Mouse (Mus musculus) stomach, embryonic 15.5 days (tissue): Measurements from ENCODE around the gene Alx3. TPM values are rescaled to one million over a fixed set of nuclear protein-coding genes. Genes with fewer than 3 reads are reported as not detected.
"Not testable (repeated sequence)": the region's sequence is repeated elsewhere in the genome, so short reads cannot be mapped to it uniquely, and the experiment has no call there.

Experiments
- ATAC-seq: fragments of 200-750 bp; cut with Nextera tagmentation; 2 replicates; pipeline ENCODE4 v1.8.0; 2017; ENCODE audit warnings: low read depth, moderate number of reproducible peaks, moderate TSS enrichment; ENCODE audit not compliant: insufficient read depth, low FRiP score
- H3K27ac ChIP-seq: fragments of 300-500 bp; sonication (generic); 2 replicates; pipeline ENCODE4 v1.5.1; 2015; ENCODE audit warnings: mild to moderate bottlenecking, inconsistent platforms
- H3K27me3 ChIP-seq: fragments of 300-500 bp; sonication (generic); replicated peaks from 2 replicates; pipeline ENCODE4 v1.6.1; 2015; ENCODE audit warnings: inconsistent platforms
- H3K36me3 ChIP-seq: fragments of 300-500 bp; sonication (generic); 2 replicates; pipeline ENCODE4 v1.6.1; 2015; ENCODE audit warnings: inconsistent platforms
- H3K4me1 ChIP-seq: fragments of 300-500 bp; sonication (generic); 2 replicates; pipeline ENCODE4 v1.6.1; 2015; ENCODE audit warnings: inconsistent platforms
- H3K4me2 ChIP-seq: fragments of 300-500 bp; sonication (generic); 2 replicates; pipeline ENCODE4 v1.6.1; 2015; ENCODE audit warnings: mild to moderate bottlenecking, inconsistent platforms
- H3K4me3 ChIP-seq: fragments of 300-500 bp; sonication (generic); replicated peaks from 2 replicates; pipeline ENCODE4 v1.5.1; 2015; ENCODE audit warnings: inconsistent platforms
- H3K9ac ChIP-seq: fragments of 300-500 bp; sonication (generic); 2 replicates; pipeline ENCODE4 v1.6.1; 2015; ENCODE audit warnings: inconsistent platforms
- H3K9me3 ChIP-seq: fragments of 300-500 bp; sonication (generic); 2 replicates; pipeline ENCODE4 v1.6.1; 2016; ENCODE audit warnings: inconsistent platforms
- WGBS: fragments of 180-500 bp; shearing (Covaris S2); methylation state at CpG from one replicate; pipeline ENCODE4 v1.1.7; 2015; 5-methylcytosine and 5-hydroxymethylcytosine counted together
- polyA plus RNA-seq: library from polyadenylated mRNA; unstranded; fragments of >200 nt; fragmentation: Nextera tagmentation; extraction: Ambion mirVana; gene quantifications from 2 replicates; pipeline ENCODE4 v1.2.1, GENCODE M21; 2015

The Alx3 gene
- polyA plus RNA-seq, 1 experiment from 2014 or later: not detected

DNA sequence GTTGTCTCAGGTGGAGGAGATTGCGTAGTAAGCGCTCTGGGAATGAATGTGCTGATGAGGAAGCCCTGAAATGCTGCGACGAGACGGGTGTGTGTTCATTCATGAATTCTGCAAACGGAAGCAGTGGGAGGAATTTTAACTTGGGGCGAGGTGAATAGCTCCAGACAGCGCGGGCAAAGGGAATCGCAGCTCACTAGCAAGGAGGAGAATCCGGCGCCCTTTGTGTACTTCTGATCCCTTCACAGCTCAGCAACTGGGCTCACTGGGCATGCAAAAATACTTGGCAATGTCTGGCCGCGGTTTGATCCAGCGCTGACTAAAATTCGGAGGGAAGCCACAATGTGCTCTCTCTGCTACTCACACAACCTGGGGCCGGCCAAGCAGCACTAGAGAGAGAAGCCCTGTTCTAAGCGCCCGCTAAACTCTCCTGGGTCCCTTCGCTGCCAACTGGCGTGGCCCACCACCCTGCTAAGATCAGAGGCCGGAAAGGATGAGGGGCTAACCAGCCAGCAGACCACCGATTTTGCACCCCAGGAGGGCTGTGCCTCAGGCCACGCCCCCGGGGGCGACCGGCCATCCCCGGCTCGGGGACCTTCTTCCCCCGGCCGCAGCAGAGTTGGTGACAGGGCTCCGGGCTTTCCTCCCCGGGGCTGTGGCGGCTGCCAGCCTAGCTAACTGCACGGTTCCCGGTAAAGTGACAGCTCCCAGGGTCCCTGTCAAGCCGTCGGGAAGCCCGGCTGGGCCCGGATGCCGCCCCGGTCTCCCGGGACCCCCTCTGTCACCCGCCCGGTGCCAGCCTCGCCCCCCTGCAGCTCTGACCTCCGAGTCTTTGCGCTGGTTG lies 36.1 kb downstream of the Alx3 start, which contains the start of gene Gm10961:
Gene Gm10961 (plus strand): TSS at position 641 of the 841 bp plus-strand sequence.
- peak within 1 kb of the TSS; percentile 90 for H3K27ac ChIP-seq
- H3K27me3 ChIP-seq: no peaks in the 10 kb centered on the region
- H3K9me3 ChIP-seq: no peaks in the 10 kb centered on the region
- H3K4me1 ChIP-seq: peaks cover 7% of the 10 kb centered on the region
- H3K4me2 ChIP-seq: peak within 1 kb of the TSS; percentile 74
- 2% methylated on average over 46 of the region's 48 CpGs for WGBS
- peak within 1 kb of the TSS; percentile 95 for H3K9ac ChIP-seq
- ATAC-seq: peak; percentile 52
- H3K36me3 ChIP-seq: peaks cover 17% of the 10 kb centered on the region; the same call in 1 of the 2 replicates
- H3K4me3 ChIP-seq: peak within 1 kb of the TSS; percentile 100

GRCm38 (mm10) chr3:107631523-107631958 lies 36.7 kb downstream of the Alx3 start, which contains the start of gene Strip1:
Gene Strip1, minus strand, starts transcription at chr3:107631694.
- Histone ChIP-seq H3K4me1 (peaks cover 7% of the 10 kb centered on the region), H3K27me3 (no peaks in the 10 kb centered on the region), H3K9me3 (no peaks in the 10 kb centered on the region), H3K4me3 (peak within 1 kb of the TSS; percentile 100), H3K4me2 (peak within 1 kb of the TSS; percentile 74), H3K36me3 (peaks cover 10% of the 10 kb centered on the region; the same call in 1 of the 2 replicates), H3K9ac (peak within 1 kb of the TSS; percentile 95), H3K27ac (peak within 1 kb of the TSS; percentile 90)
- peak; percentile 95 for ATAC-seq
- WGBS: under 1% methylated on average over 34 of the region's 35 CpGs

DNA sequence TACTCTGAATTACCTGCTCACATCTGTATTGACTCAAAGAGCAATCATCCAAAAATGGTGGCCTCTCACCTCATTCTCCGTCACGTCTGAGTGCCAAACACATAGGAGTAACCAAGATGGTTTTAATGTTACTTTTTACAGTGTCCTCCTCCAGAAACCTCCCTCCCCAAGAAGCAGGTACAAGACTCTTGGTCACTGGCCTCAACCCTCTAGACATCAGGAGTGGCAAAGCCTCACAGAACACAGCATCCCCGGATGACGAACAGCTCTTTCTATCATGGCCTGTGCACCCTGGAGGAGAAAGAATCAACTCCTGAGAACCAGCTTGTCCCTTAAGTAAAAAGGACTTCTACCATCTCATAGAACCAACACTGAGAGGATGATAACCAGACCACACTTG lies 38.0 kb downstream of the Alx3 start:
- no peak overlapping the region for H3K4me3 ChIP-seq
- no peaks in the 10 kb centered on the region for H3K9me3 ChIP-seq
- ATAC-seq: no peak
- H3K9ac ChIP-seq: no peak overlapping the region
- no peaks in the 10 kb centered on the region for H3K27me3 ChIP-seq
- H3K36me3 ChIP-seq: no peaks in the 10 kb centered on the region
- H3K4me1 ChIP-seq: peaks cover 7% of the 10 kb centered on the region
- WGBS: 96% methylated on average over 4 of the region's 4 CpGs
- H3K27ac ChIP-seq: no peak overlapping the region
- H3K4me2 ChIP-seq: no peak overlapping the region

DNA sequence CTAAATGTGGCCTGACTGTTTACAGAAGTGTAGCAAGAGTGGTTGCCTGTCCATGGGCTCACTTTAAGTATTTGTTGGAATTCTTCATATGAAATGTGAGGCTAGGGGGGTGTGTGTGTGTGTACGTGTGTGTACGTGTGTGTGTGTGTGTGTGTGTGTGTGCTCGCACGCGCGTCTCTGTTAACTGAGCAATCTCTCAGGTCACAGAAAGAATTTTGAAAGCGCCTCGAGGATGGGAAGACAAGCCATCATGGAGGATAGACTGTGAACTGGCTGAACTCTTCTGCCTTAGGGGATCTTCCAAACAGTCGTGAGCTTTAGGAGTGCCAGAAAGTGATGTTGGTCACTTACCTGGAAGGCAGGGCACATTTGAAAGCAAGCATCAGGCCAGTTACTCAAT lies 39.1 kb downstream of the Alx3 start:
- peaks cover 7% of the 10 kb centered on the region for H3K4me1 ChIP-seq
- ATAC-seq: no peak
- no peak overlapping the region for H3K4me2 ChIP-seq
- H3K27me3 ChIP-seq: no peaks in the 10 kb centered on the region
- no peak overlapping the region for H3K4me3 ChIP-seq
- no peaks in the 10 kb centered on the region for H3K36me3 ChIP-seq
- no peaks in the 10 kb centered on the region for H3K9me3 ChIP-seq
- no peak overlapping the region for H3K9ac ChIP-seq
- H3K27ac ChIP-seq: no peak overlapping the region
- WGBS: 90% methylated on average over 9 of the region's 9 CpGs

- Histone ChIP-seq H3K36me3 (no peaks in the 10 kb centered on the region), H3K9me3 (no peaks in the 10 kb centered on the region), H3K27me3 (no peaks in the 10 kb centered on the region), H3K9ac (no peak overlapping the region), H3K4me3 (no peak overlapping the region), H3K4me1 (no peaks in the 10 kb centered on the region), H3K4me2 (no peak overlapping the region), H3K27ac (no peak overlapping the region)
- WGBS: 52% methylated on average over 8 of the region's 8 CpGs
- ATAC-seq: no peak
These were observed 41.0 kb downstream of the Alx3 start for GRCm38 (mm10) chr3:107635836-107636235.

GRCm38 (mm10) chr3:107636236-107636635 lies 41.4 kb downstream of the Alx3 start:
- Histone ChIP-seq H3K4me1 (no peaks in the 10 kb centered on the region), H3K27me3 (no peaks in the 10 kb centered on the region), H3K9me3 (no peaks in the 10 kb centered on the region), H3K4me3 (no peak overlapping the region), H3K27ac (no peak overlapping the region), H3K36me3 (no peaks in the 10 kb centered on the region), H3K9ac (no peak overlapping the region), H3K4me2 (no peak overlapping the region)
- ATAC-seq: no peak
- 67% methylated on average over 3 of the region's 3 CpGs for WGBS

DNA sequence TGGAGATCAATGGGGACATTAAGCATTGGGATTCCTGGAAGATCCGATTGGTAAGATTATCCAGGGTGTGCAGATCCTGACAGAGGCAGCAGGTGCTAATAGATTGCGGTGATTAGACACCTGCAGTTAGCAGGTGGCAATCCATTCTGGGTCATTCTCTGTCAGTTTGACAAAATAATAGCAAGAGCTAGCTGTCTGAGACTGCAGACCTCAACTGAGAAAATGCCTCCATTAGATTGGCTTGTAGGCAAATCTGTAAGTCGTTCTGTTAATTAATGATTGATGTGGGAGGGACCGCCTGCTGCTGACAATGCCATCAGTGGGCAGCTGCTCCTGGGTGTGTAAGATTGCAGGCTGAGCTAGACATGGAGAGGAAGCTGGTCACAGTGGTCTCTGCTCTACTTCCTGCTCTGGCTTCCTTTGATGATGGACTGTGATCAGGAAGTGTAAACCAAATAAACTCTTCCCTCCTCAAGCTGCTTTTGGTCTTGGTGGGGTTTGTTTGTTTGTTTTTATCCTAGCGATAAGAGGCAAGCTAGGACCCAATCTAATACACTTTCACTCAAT lies 42.9 kb downstream of the Alx3 start:
- Histone ChIP-seq H3K9ac (no peak overlapping the region), H3K4me3 (no peak overlapping the region), H3K4me2 (no peak overlapping the region), H3K27me3 (no peaks in the 10 kb centered on the region), H3K36me3 (no peaks in the 10 kb centered on the region), H3K4me1 (no peaks in the 10 kb centered on the region), H3K27ac (no peak overlapping the region), H3K9me3 (no peaks in the 10 kb centered on the region)
- no peak for ATAC-seq
- 55% methylated on average over 5 of the region's 5 CpGs for WGBS

DNA sequence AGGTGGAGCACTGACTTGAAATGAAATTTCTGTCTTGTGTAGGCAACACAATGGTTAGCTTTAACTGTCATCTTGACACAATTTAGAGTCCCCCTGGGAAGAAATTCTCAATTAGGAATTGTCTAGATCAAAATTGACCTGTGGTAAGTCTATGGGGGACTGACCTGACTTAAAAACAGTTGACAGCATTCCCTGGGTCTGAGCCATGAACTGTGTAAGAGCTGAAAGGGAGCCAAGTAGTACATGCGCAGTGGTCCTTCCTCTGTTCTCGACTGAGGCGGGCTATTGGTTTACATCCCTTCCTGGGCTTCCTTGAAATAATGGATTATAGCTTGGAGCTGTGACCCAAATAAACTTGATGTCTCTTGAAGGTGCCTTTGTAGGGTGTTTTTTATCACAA lies 52.1 kb downstream of the Alx3 start:
- 0 out of 2 replicates have a peak, but pooled peaks cover 2% of the 10 kb centered on the region for H3K4me1 ChIP-seq
- no peak overlapping the region for H3K9ac ChIP-seq
- no peak overlapping the region for H3K4me2 ChIP-seq
- H3K9me3 ChIP-seq: no peaks in the 10 kb centered on the region
- H3K4me3 ChIP-seq: no peak overlapping the region
- no peak for ATAC-seq
- no peak overlapping the region for H3K27ac ChIP-seq
- 87% methylated on average over 3 of the region's 3 CpGs for WGBS
- no peaks in the 10 kb centered on the region for H3K36me3 ChIP-seq
- H3K27me3 ChIP-seq: no peaks in the 10 kb centered on the region

- H3K4me3 ChIP-seq, H3K9ac ChIP-seq, H3K9me3 ChIP-seq, H3K27me3 ChIP-seq, H3K4me2 ChIP-seq, H3K36me3 ChIP-seq, ATAC-seq, H3K4me1 ChIP-seq, H3K27ac ChIP-seq: not testable (repeated sequence)
- 48% methylated on average over 5 of the region's 5 CpGs for WGBS
These were observed 55.4 kb downstream of the Alx3 start for GRCm38 (mm10) chr3:107650276-107650675.

- no peak for ATAC-seq
- Histone ChIP-seq H3K4me3 (no peak overlapping the region), H3K9ac (no peak overlapping the region), H3K4me2 (no peak overlapping the region), H3K9me3 (no peaks in the 10 kb centered on the region), H3K27me3 (no peaks in the 10 kb centered on the region), H3K36me3 (no peaks in the 10 kb centered on the region), H3K27ac (no peak overlapping the region), H3K4me1 (0 out of 2 replicates have a peak, but pooled peaks cover under 1% of the 10 kb centered on the region)
- 80% methylated on average over 3 of the region's 3 CpGs for WGBS
These were observed 58.1 kb downstream of the Alx3 start for GRCm38 (mm10) chr3:107652968-107653367.

- H3K9me3 ChIP-seq: no peaks in the 10 kb centered on the region
- no peak overlapping the region for H3K4me2 ChIP-seq
- no peak overlapping the region for H3K27ac ChIP-seq
- no peaks in the 10 kb centered on the region for H3K4me1 ChIP-seq
- no peak overlapping the region for H3K4me3 ChIP-seq
- 74% methylated on average over 3 of the region's 3 CpGs for WGBS
- no peaks in the 10 kb centered on the region for H3K27me3 ChIP-seq
- ATAC-seq: no peak
- H3K9ac ChIP-seq: no peak overlapping the region
- 0 out of 2 replicates have a peak, but pooled peaks cover 5% of the 10 kb centered on the region for H3K36me3 ChIP-seq
These were observed 60.0 kb downstream of the Alx3 start for GRCm38 (mm10) chr3:107654861-107655260.
